Mouse (Mus musculus): ENCODE measurements around the gene Smim10l2a.

- TF ChIP-seq POLR2A (IDR thresholded peaks at IDR 0.05; ENCODE audit: insufficient read depth, low read length) = no peak
- no peak for TF ChIP-seq CTCF (IDR thresholded peaks at IDR 0.05; ENCODE audit: low read depth, low read length)
- TF ChIP-seq EP300 (IDR thresholded peaks at IDR 0.05; ENCODE audit: insufficient read depth, low read depth, low read length) = no peak
Measured at GRCm38 (mm10) chrX:56384142-56384541, 9.8 kb downstream of the Smim10l2a start.
